In the genomic region with DNA sequence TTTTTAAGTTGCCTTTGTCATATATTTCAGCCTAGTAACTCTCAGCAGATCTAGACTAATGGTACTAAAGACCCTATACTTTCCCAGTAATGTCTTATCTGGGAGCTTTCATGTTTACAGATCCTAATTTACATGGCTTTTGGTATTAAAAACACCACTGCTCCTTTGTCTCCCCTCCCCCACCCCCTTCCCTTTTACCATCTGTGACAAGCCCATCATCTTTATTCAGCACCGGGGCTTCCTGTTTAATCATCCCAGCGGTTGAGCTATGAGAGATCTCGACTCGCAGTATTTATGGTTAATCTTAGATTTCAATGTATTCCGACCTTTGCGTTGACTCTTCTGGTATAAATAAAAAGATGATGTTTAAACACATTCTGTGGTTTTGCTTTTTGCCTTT, we compare ENCODE assay signal across 23 mouse cellular contexts.
A peak's percentile ranks its signal among the peaks of the same experiment; 100 is the strongest.
DNase-seq lines count a peak whose midpoint lies in the region; ATAC-seq and TF ChIP-seq lines count a peak whose summit lies in the region.
"Had no signal": no experiment of that assay in that cellular context is flagged by ENCODE, and none has a peak within 500 bp of the region (broad histone marks: within the 10 kb centered on the region; RNA-seq: fewer than 3 reads in every experiment).

No protein-coding gene starts in this region.

- no peak for DNase-seq in forebrain, postnatal 0 days
- DNase-seq in hindbrain, embryonic 14.5 days (ENCODE audit: low spot score), result no peak
- no peak for DNase-seq in neural tube, embryonic 10.5 days (ENCODE audit: extremely low spot score, low spot score)
- no peak for DNase-seq in gastrocnemius, postnatal 25 days
- DNase-seq: adrenal gland, postnatal 10 days; cerebellum, adult 2 months; cerebellum, postnatal 25 days; gastrocnemius, postnatal 10 days; heart, adult 11 months; kidney, adult 9 months; kidney, postnatal 25 days; layer of hippocampus, postnatal 36 days; lung, postnatal 10 days; thymus, adult 2 months; thymus, postnatal 4 days had no signal

- no peaks in the 10 kb centered on the region for H3K36me3 ChIP-seq in forebrain, embryonic 12.5 days (replicated peaks)
- no peaks in the 10 kb centered on the region for H3K36me3 ChIP-seq in forebrain, postnatal 0 days (ENCODE audit: insufficient read depth)
- H3K36me3 ChIP-seq in hindbrain, embryonic 12.5 days, result no peaks in the 10 kb centered on the region
- H3K36me3 ChIP-seq in hindbrain, embryonic 14.5 days (replicated peaks; ENCODE audit: control insufficient read depth, insufficient read depth), result no peaks in the 10 kb centered on the region
- no peaks in the 10 kb centered on the region for H3K36me3 ChIP-seq in neural tube, embryonic 14.5 days (ENCODE audit: control insufficient read depth, insufficient read depth, low read length)
- H3K36me3 ChIP-seq: embryonic facial prominence, embryonic 13.5 days; neural tube, embryonic 12.5 days; stomach, embryonic 15.5 days had no signal

- peak overlapping the region; percentile 8; the same call in 1 of the 2 replicates for H3K27ac ChIP-seq in forebrain, embryonic 12.5 days
- no peak overlapping the region for H3K27ac ChIP-seq in forebrain, postnatal 0 days (ENCODE audit: low read depth, low read length)
- H3K27ac ChIP-seq in hindbrain, embryonic 12.5 days, result 0 out of 2 replicates have a peak overlapping the region, but pooled peaks have one; percentile 12
- no peak overlapping the region for H3K27ac ChIP-seq in hindbrain, embryonic 14.5 days
- no peak overlapping the region for H3K27ac ChIP-seq in neural tube, embryonic 14.5 days (ENCODE audit: low read depth, low read length)
- H3K27ac ChIP-seq: neural tube, embryonic 12.5 days; stomach, embryonic 15.5 days had no signal

- WGBS in forebrain, embryonic 12.5 days, result 74% methylated on average over 6 of the region's 6 CpGs
- WGBS in forebrain, postnatal 0 days, result 63% methylated on average over 6 of the region's 6 CpGs
- WGBS in hindbrain, embryonic 12.5 days, result 75% methylated on average over 6 of the region's 6 CpGs
- 57% methylated on average over 6 of the region's 6 CpGs for WGBS in hindbrain, embryonic 14.5 days
- WGBS in neural tube, embryonic 14.5 days, result 54% methylated on average over 6 of the region's 6 CpGs

- no peaks in the 10 kb centered on the region for H3K4me1 ChIP-seq in forebrain, embryonic 12.5 days
- H3K4me1 ChIP-seq in forebrain, postnatal 0 days (ENCODE audit: insufficient read depth), result no peaks in the 10 kb centered on the region
- no peaks in the 10 kb centered on the region for H3K4me1 ChIP-seq in hindbrain, embryonic 12.5 days
- H3K4me1 ChIP-seq in hindbrain, embryonic 14.5 days (replicated peaks; ENCODE audit: control insufficient read depth, insufficient read depth, low read length), result no peaks in the 10 kb centered on the region
- H3K4me1 ChIP-seq in neural tube, embryonic 14.5 days (ENCODE audit: control insufficient read depth, insufficient read depth, low read length), result no peaks in the 10 kb centered on the region
- H3K4me1 ChIP-seq: neural tube, embryonic 12.5 days; stomach, embryonic 15.5 days had no signal

- H3K9me3 ChIP-seq in forebrain, embryonic 12.5 days, result no peaks in the 10 kb centered on the region
- H3K9me3 ChIP-seq in forebrain, postnatal 0 days (ENCODE audit: low read length), result no peaks in the 10 kb centered on the region
- H3K9me3 ChIP-seq in hindbrain, embryonic 12.5 days (replicated peaks), result 0 out of 2 replicates have a peak, but pooled peaks cover 3% of the 10 kb centered on the region
- no peaks in the 10 kb centered on the region for H3K9me3 ChIP-seq in hindbrain, embryonic 14.5 days (ENCODE audit: control insufficient read depth, low read length)
- no peaks in the 10 kb centered on the region for H3K9me3 ChIP-seq in neural tube, embryonic 14.5 days (ENCODE audit: control insufficient read depth, low read length)
- H3K9me3 ChIP-seq: embryonic facial prominence, embryonic 13.5 days; neural tube, embryonic 12.5 days; stomach, embryonic 15.5 days had no signal

- no peak for TF ChIP-seq CTCF in forebrain, postnatal 0 days (IDR thresholded peaks at IDR 0.05; ENCODE audit: low read depth)

- no peak overlapping the region for H3K9ac ChIP-seq in forebrain, embryonic 12.5 days
- H3K9ac ChIP-seq in forebrain, postnatal 0 days, result no peak overlapping the region
- no peak overlapping the region for H3K9ac ChIP-seq in hindbrain, embryonic 12.5 days
- H3K9ac ChIP-seq in hindbrain, embryonic 14.5 days, result no peak overlapping the region
- no peak overlapping the region for H3K9ac ChIP-seq in neural tube, embryonic 14.5 days (replicated peaks; ENCODE audit: low read depth, low read length)
- H3K9ac ChIP-seq: embryonic facial prominence, embryonic 13.5 days; neural tube, embryonic 12.5 days; stomach, embryonic 15.5 days had no signal

- no peak for ATAC-seq in forebrain, embryonic 12.5 days (ENCODE audit: low FRiP score)
- ATAC-seq in forebrain, postnatal 0 days, result no peak
- ATAC-seq in hindbrain, embryonic 12.5 days (ENCODE audit: low FRiP score), result peak; percentile 43; the same call in 1 of the 2 replicates
- ATAC-seq in hindbrain, embryonic 14.5 days (ENCODE audit: low FRiP score), result no peak
- ATAC-seq in neural tube, embryonic 14.5 days (ENCODE audit: low read depth), result 0 out of 2 replicates have a peak, but pooled peaks have one; percentile 18
- ATAC-seq: intestine, embryonic 16.5 days had no signal

- H3K4me3 ChIP-seq in forebrain, embryonic 12.5 days (replicated peaks), result no peak overlapping the region
- no peak overlapping the region for H3K4me3 ChIP-seq in forebrain, postnatal 0 days (ENCODE audit: low read depth, low read length)
- H3K4me3 ChIP-seq in hindbrain, embryonic 12.5 days, result no peak overlapping the region
- H3K4me3 ChIP-seq in hindbrain, embryonic 14.5 days (replicated peaks; ENCODE audit: low read length), result no peak overlapping the region
- no peak overlapping the region for H3K4me3 ChIP-seq in neural tube, embryonic 14.5 days (ENCODE audit: low read depth, low read length)
- H3K4me3 ChIP-seq: embryonic facial prominence, embryonic 13.5 days; neural tube, embryonic 12.5 days; stomach, embryonic 15.5 days had no signal

- H3K4me2 ChIP-seq in forebrain, embryonic 12.5 days, result no peak overlapping the region
- no peak overlapping the region for H3K4me2 ChIP-seq in forebrain, postnatal 0 days (ENCODE audit: low read depth)
- no peak overlapping the region for H3K4me2 ChIP-seq in hindbrain, embryonic 12.5 days (replicated peaks)
- H3K4me2 ChIP-seq in hindbrain, embryonic 14.5 days (replicated peaks), result no peak overlapping the region
- H3K4me2 ChIP-seq in neural tube, embryonic 14.5 days (ENCODE audit: low read depth, low read length), result no peak overlapping the region
- H3K4me2 ChIP-seq: embryonic facial prominence, embryonic 13.5 days; heart, embryonic 11.5 days; neural tube, embryonic 12.5 days; stomach, embryonic 15.5 days had no signal

- H3K27me3 ChIP-seq in forebrain, embryonic 12.5 days, result no peaks in the 10 kb centered on the region
- H3K27me3 ChIP-seq in forebrain, postnatal 0 days (ENCODE audit: insufficient read depth, low read length), result no peaks in the 10 kb centered on the region
- H3K27me3 ChIP-seq in hindbrain, embryonic 12.5 days, result no peaks in the 10 kb centered on the region
- H3K27me3 ChIP-seq in hindbrain, embryonic 14.5 days (ENCODE audit: control insufficient read depth, insufficient read depth, low read length), result no peaks in the 10 kb centered on the region
- H3K27me3 ChIP-seq in neural tube, embryonic 14.5 days (ENCODE audit: control insufficient read depth, insufficient read depth, low read length), result no peaks in the 10 kb centered on the region
- H3K27me3 ChIP-seq: embryonic facial prominence, embryonic 13.5 days; neural tube, embryonic 12.5 days; stomach, embryonic 15.5 days had no signal

Comparison
In these comparisons a context has a peak if more than half of its experiments do, and no peak if none do; other contexts are left out.
1. ATAC-seq: peak in hindbrain, embryonic 12.5 days (single experiment) and neural tube, embryonic 14.5 days (single experiment); none in forebrain, embryonic 12.5 days (single experiment), forebrain, postnatal 0 days (single experiment) and hindbrain, embryonic 14.5 days (single experiment).
2. H3K27ac ChIP-seq: peak in forebrain, embryonic 12.5 days (single experiment) and hindbrain, embryonic 12.5 days (single experiment); none in forebrain, postnatal 0 days (single experiment), hindbrain, embryonic 14.5 days (single experiment) and neural tube, embryonic 14.5 days (single experiment).